Mouse (Mus musculus) forebrain, embryonic 13.5 days (tissue): ENCODE measurements around the gene March10. TPM values are rescaled to one million over a fixed set of nuclear protein-coding genes. Genes with fewer than 3 reads are reported as not detected.

ENCODE experiments used
- ATAC-seq: fragments of 200-750 bp; cut with Nextera tagmentation; 2 replicates; pipeline ENCODE4 v1.8.0; 2017
- H3K27ac ChIP-seq: fragments of 300-500 bp; sonication (generic); 2 replicates; pipeline ENCODE4 v1.5.1; 2015; ENCODE audit warnings: inconsistent platforms, mild to moderate bottlenecking, moderate library complexity
- H3K27me3 ChIP-seq: fragments of 300-500 bp; sonication (generic); 2 replicates; pipeline ENCODE4 v1.6.1; 2015; ENCODE audit warnings: mild to moderate bottlenecking, inconsistent platforms
- H3K36me3 ChIP-seq: fragments of 300-500 bp; sonication (generic); 2 replicates; pipeline ENCODE4 v1.6.1; 2015; ENCODE audit warnings: mild to moderate bottlenecking, inconsistent platforms; ENCODE audit not compliant: poor library complexity, severe bottlenecking
- H3K4me1 ChIP-seq: fragments of 300-500 bp; sonication (generic); 2 replicates; pipeline ENCODE4 v1.6.1; 2015; ENCODE audit warnings: inconsistent platforms
- H3K4me2 ChIP-seq: fragments of 300-500 bp; sonication (generic); 2 replicates; pipeline ENCODE4 v1.6.1; 2015; ENCODE audit warnings: inconsistent platforms, mild to moderate bottlenecking, moderate library complexity
- H3K4me3 ChIP-seq: fragments of 300-500 bp; sonication (generic); 2 replicates; pipeline ENCODE4 v1.5.1; 2015; ENCODE audit warnings: mild to moderate bottlenecking, inconsistent platforms
- H3K9ac ChIP-seq: fragments of 300-500 bp; sonication (generic); 2 replicates; pipeline ENCODE4 v1.6.1; 2015; ENCODE audit warnings: mild to moderate bottlenecking, inconsistent platforms
- H3K9me3 ChIP-seq: fragments of 300-500 bp; sonication (generic); replicated peaks from 2 replicates; pipeline ENCODE4 v1.6.1; 2016; ENCODE audit warnings: inconsistent platforms
- WGBS: fragments of 180-500 bp; shearing (Covaris S2); methylation state at CpG from one replicate; pipeline ENCODE4 v1.1.7; 2015; 5-methylcytosine and 5-hydroxymethylcytosine counted together
- polyA plus RNA-seq: library from polyadenylated mRNA; unstranded; fragments of >200 nt; fragmentation: Nextera tagmentation; extraction: Ambion mirVana; gene quantifications from 2 replicates; pipeline ENCODE4 v1.2.1, GENCODE M21; 2015

The March10 gene
- polyA plus RNA-seq, 1 experiment from 2014 or later = not detected

DNA sequence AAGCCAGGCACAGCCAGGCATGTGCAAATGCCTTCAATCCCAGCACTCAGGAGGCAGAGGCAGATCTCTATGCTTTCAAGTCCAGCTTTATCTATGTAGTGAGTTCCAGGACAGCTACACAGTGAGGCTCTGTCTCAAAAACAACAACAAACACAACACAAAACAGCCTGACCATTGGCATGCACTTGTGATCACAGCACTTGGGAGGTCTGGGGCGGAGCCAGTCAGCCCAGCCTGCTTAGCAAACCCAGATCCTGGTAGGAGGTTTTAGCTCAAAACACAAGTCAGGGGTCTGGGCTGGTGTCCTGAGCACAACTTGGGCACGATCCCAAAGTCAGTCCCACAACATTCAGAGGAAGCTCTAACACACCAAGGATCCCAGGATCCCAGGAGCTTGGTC lies 18.2 kb upstream of the March10 start:
- H3K4me2 ChIP-seq = no peak overlapping the region
- no peak overlapping the region for H3K27ac ChIP-seq
- no peak overlapping the region for H3K4me3 ChIP-seq
- ATAC-seq = no peak
- peaks cover 24% of the 10 kb centered on the region for H3K4me1 ChIP-seq
- H3K27me3 ChIP-seq = no peaks in the 10 kb centered on the region
- H3K9ac ChIP-seq = no peak overlapping the region
- WGBS = 59% methylated on average over 2 of the region's 2 CpGs
- H3K9me3 ChIP-seq = no peaks in the 10 kb centered on the region
- H3K36me3 ChIP-seq = no peaks in the 10 kb centered on the region

GRCm38 (mm10) chr11:105474352-105474736 lies 17.8 kb upstream of the March10 start:
- no peak overlapping the region for H3K27ac ChIP-seq

GRCm38 (mm10) chr11:105473716-105474351 lies 17.3 kb upstream of the March10 start:
- peak; percentile 85 for ATAC-seq
- Histone ChIP-seq H3K4me1 (peaks cover 33% of the 10 kb centered on the region), H3K4me2 (no peak overlapping the region; the same call in 1 of the 2 replicates), H3K9ac (no peak overlapping the region), H3K36me3 (no peaks in the 10 kb centered on the region), H3K27me3 (no peaks in the 10 kb centered on the region), H3K27ac (peak overlapping the region; percentile 27; the same call in 1 of the 2 replicates), H3K9me3 (no peaks in the 10 kb centered on the region), H3K4me3 (no peak overlapping the region)
- 28% methylated on average over 5 of the region's 5 CpGs for WGBS

More at GRCm38 (mm10) chr11:105474352-105474736, 17.8 kb upstream of the March10 start:
- no peaks in the 10 kb centered on the region for H3K27me3 ChIP-seq
- H3K4me1 ChIP-seq = peaks cover 28% of the 10 kb centered on the region
- H3K4me3 ChIP-seq = no peak overlapping the region
- H3K9ac ChIP-seq = no peak overlapping the region
- H3K9me3 ChIP-seq = no peaks in the 10 kb centered on the region
- WGBS = 52% methylated on average over 6 of the region's 6 CpGs
- no peak overlapping the region for H3K4me2 ChIP-seq
- no peaks in the 10 kb centered on the region for H3K36me3 ChIP-seq
- ATAC-seq = no peak

DNA sequence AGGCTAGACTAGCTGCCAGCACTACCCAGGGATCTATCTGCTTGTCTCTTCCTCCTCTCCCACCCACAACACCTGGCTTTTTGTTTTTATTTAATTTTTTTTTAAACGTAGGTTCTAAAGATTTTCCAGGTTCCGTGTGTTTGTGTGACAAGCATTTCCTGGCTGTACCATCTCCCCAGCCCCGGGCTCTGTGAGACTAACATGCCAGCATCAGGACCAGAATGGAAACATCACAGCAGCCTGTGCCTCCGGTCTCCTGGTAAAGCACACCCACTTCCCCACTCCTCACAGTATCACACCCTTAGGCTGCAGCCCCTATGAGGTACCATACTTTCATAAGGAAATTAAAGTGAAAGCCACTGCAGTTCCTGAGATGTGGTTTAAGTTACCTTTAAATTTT lies 16.1 kb upstream of the March10 start:
- Histone ChIP-seq H3K4me3 (no peak overlapping the region), H3K27ac (no peak overlapping the region), H3K36me3 (no peaks in the 10 kb centered on the region), H3K9me3 (no peaks in the 10 kb centered on the region), H3K9ac (no peak overlapping the region), H3K4me1 (peaks cover 36% of the 10 kb centered on the region), H3K4me2 (no peak overlapping the region), H3K27me3 (no peaks in the 10 kb centered on the region)
- ATAC-seq = no peak
- WGBS = 85% methylated on average over 4 of the region's 4 CpGs

- no peaks in the 10 kb centered on the region for H3K36me3 ChIP-seq
- WGBS = 86% methylated on average over 4 of the region's 4 CpGs
- no peak overlapping the region for H3K27ac ChIP-seq
- no peak for ATAC-seq
- no peak overlapping the region for H3K4me3 ChIP-seq
- peaks cover 36% of the 10 kb centered on the region for H3K4me1 ChIP-seq
- no peak overlapping the region for H3K9ac ChIP-seq
- H3K27me3 ChIP-seq = no peaks in the 10 kb centered on the region
- H3K9me3 ChIP-seq = no peaks in the 10 kb centered on the region
- H3K4me2 ChIP-seq = no peak overlapping the region
Observed at GRCm38 (mm10) chr11:105470896-105471295, 14.4 kb upstream of the March10 start.

DNA sequence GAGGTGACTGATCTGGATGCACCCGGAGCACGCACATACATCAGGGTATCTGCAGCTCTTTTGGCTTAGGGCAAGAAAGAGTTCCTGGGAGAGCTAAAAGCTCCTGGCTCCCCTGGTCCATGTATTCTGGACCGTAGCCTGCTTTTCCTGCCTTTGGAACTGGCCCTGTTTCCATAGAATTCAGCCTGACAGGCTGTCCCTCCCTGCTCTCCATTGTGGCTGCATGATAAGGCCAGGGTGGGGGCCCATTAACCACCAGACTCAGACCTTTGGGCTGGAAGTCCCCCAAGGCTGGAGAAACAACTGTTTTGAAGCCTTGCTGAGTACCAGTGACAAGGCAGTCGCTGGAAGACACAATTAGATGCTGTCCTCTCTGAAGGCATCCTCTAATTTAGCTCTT lies 13.0 kb upstream of the March10 start:
- Histone ChIP-seq H3K4me3 (no peak overlapping the region), H3K27ac (no peak overlapping the region), H3K36me3 (no peaks in the 10 kb centered on the region), H3K4me1 (peaks cover 30% of the 10 kb centered on the region), H3K27me3 (no peaks in the 10 kb centered on the region), H3K4me2 (no peak overlapping the region), H3K9me3 (no peaks in the 10 kb centered on the region), H3K9ac (no peak overlapping the region)
- no peak for ATAC-seq
- 78% methylated on average over 4 of the region's 4 CpGs for WGBS

DNA sequence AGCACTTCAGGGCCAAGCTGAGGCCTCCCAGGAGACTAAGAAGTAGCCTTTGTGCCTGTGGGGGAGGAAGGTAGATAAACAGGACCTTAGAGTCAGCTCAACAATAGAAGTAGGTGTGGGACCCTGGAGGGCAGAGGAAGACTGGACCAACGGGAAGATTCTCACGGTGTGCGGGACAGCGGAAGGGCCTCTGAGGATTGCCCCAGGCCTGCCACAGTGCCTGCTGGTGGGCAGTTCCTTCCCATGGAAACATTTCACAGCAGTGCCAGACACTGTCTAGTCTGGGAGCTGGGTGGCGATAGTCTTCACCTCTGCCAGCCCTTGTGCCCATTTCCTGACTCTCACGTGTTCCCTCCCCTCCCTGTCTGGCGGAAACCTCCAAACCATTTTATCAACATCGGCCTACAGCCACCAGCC lies 12.6 kb upstream of the March10 start:
- no peak overlapping the region for H3K4me3 ChIP-seq
- no peak for ATAC-seq
- H3K9me3 ChIP-seq = no peaks in the 10 kb centered on the region
- no peak overlapping the region for H3K27ac ChIP-seq
- no peak overlapping the region for H3K4me2 ChIP-seq
- 76% methylated on average over 8 of the region's 8 CpGs for WGBS
- peaks cover 27% of the 10 kb centered on the region for H3K4me1 ChIP-seq
- no peak overlapping the region for H3K9ac ChIP-seq
- H3K27me3 ChIP-seq = no peaks in the 10 kb centered on the region
- no peaks in the 10 kb centered on the region for H3K36me3 ChIP-seq

DNA sequence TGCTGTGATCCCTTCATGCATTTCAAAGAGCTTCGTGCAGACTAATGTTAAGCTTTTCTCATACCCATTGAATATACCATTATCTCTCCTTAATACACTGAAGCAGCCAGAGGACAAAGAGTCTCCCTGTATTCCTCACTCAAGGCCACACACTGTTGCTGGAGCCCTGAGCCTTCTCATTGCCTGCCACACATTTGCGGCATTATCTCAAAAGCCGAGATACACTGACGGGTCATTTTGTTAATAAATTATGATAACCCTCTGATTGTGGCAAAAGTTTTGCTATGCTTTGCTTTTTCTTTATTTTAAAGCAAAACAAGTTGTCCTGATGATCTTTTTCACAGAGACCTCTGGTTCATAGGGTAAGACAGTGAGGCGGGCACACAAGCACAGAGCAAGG lies 11.9 kb upstream of the March10 start:
- no peak overlapping the region for H3K27ac ChIP-seq
- H3K36me3 ChIP-seq = no peaks in the 10 kb centered on the region
- H3K9me3 ChIP-seq = no peaks in the 10 kb centered on the region
- H3K4me2 ChIP-seq = no peak overlapping the region
- H3K27me3 ChIP-seq = no peaks in the 10 kb centered on the region
- peaks cover 21% of the 10 kb centered on the region for H3K4me1 ChIP-seq
- no peak overlapping the region for H3K9ac ChIP-seq
- 75% methylated on average over 5 of the region's 5 CpGs for WGBS
- no peak overlapping the region for H3K4me3 ChIP-seq
- no peak for ATAC-seq

GRCm38 (mm10) chr11:105467816-105468215 lies 11.3 kb upstream of the March10 start:
- H3K4me1 ChIP-seq = peaks cover 15% of the 10 kb centered on the region
- no peak for ATAC-seq
- H3K36me3 ChIP-seq = no peaks in the 10 kb centered on the region
- no peaks in the 10 kb centered on the region for H3K27me3 ChIP-seq
- no peaks in the 10 kb centered on the region for H3K9me3 ChIP-seq
- no peak overlapping the region for H3K4me2 ChIP-seq
- no peak overlapping the region for H3K9ac ChIP-seq
- no peak overlapping the region for H3K4me3 ChIP-seq
- WGBS = 70% methylated on average over 3 of the region's 3 CpGs
- H3K27ac ChIP-seq = no peak overlapping the region

GRCm38 (mm10) chr11:105467266-105467665 lies 10.7 kb upstream of the March10 start:
- Histone ChIP-seq H3K36me3 (no peaks in the 10 kb centered on the region), H3K9me3 (no peaks in the 10 kb centered on the region), H3K9ac (no peak overlapping the region), H3K27ac (no peak overlapping the region), H3K4me1 (peaks cover 15% of the 10 kb centered on the region), H3K4me3 (no peak overlapping the region), H3K4me2 (no peak overlapping the region), H3K27me3 (no peaks in the 10 kb centered on the region)
- ATAC-seq = no peak
- WGBS = 51% methylated on average over 9 of the region's 9 CpGs

- Histone ChIP-seq H3K9ac (no peak overlapping the region), H3K27ac (no peak overlapping the region), H3K9me3 (no peaks in the 10 kb centered on the region), H3K4me2 (no peak overlapping the region), H3K4me3 (no peak overlapping the region), H3K27me3 (no peaks in the 10 kb centered on the region), H3K4me1 (peaks cover 15% of the 10 kb centered on the region), H3K36me3 (no peaks in the 10 kb centered on the region)
- WGBS = 64% methylated on average over 4 of the region's 4 CpGs
- ATAC-seq = no peak
Observed at GRCm38 (mm10) chr11:105466756-105467155, 10.2 kb upstream of the March10 start.

DNA sequence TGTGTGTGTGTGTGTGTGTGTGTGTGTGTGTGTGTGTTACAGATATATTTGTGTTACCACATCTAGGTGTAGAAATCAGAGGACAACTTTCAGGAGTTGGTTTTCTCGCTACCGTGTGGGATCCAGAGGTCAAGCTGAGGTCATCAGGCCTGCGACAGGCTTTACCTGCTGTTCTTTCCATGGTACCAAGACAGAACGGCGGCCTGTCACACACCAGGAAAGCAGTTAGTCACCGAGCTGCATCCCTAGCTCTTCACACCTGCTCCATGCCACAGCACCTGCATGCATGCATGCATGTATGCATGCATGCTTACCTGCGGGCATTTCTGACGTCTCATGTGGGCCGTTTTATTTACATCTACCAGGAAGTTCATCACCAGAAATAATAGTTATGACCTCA lies 9.0 kb upstream of the March10 start:
- WGBS = 80% methylated on average over 9 of the region's 9 CpGs
- no peak overlapping the region for H3K9ac ChIP-seq
- no peak overlapping the region for H3K4me2 ChIP-seq
- no peaks in the 10 kb centered on the region for H3K36me3 ChIP-seq
- no peak for ATAC-seq
- H3K9me3 ChIP-seq = no peaks in the 10 kb centered on the region
- no peaks in the 10 kb centered on the region for H3K27me3 ChIP-seq
- no peak overlapping the region for H3K27ac ChIP-seq
- peaks cover 15% of the 10 kb centered on the region for H3K4me1 ChIP-seq
- no peak overlapping the region for H3K4me3 ChIP-seq

GRCm38 (mm10) chr11:105464430-105464967 lies 8.0 kb upstream of the March10 start:
- Histone ChIP-seq H3K4me2 (no peak overlapping the region), H3K36me3 (no peaks in the 10 kb centered on the region), H3K4me3 (no peak overlapping the region), H3K27ac (no peak overlapping the region), H3K9me3 (no peaks in the 10 kb centered on the region), H3K4me1 (peaks cover 10% of the 10 kb centered on the region), H3K27me3 (no peaks in the 10 kb centered on the region), H3K9ac (no peak overlapping the region)
- 80% methylated on average over 8 of the region's 8 CpGs for WGBS
- no peak for ATAC-seq
